Mouse (Mus musculus): ENCODE results near the gene Bptf. TPM values are rescaled to one million over a fixed set of nuclear protein-coding genes. Genes with fewer than 3 reads are reported as not detected.
"Not testable (repeated sequence)": the region's sequence is repeated elsewhere in the genome, so short reads cannot be mapped to it uniquely, and the experiment has no call there.

The Bptf gene
- polyA plus RNA-seq, 1 experiment from 2014 or later: 28.2 TPM

GRCm38 (mm10) chr11:107142382-107142781, 10.5 kb upstream of the Bptf start:
- Histone ChIP-seq H3K36me3 (ENCODE audit: control insufficient read depth, insufficient read depth, low read length) (no peaks in the 10 kb centered on the region), H3K9ac (ENCODE audit: low read length) (no peak overlapping the region), H3K9me3 (ENCODE audit: control insufficient read depth, low read length) (no peaks in the 10 kb centered on the region), H3K4me2 (ENCODE audit: low read depth, low read length) (no peak overlapping the region), H3K4me3 (ENCODE audit: low read length) (no peak overlapping the region), H3K27ac (ENCODE audit: low read length) (no peak overlapping the region), H3K4me1 (replicated peaks; ENCODE audit: control insufficient read depth, insufficient read depth, low read length) (no peaks in the 10 kb centered on the region), H3K27me3 (ENCODE audit: control insufficient read depth, insufficient read depth, low read depth, low read length) (no peaks in the 10 kb centered on the region)
- ATAC-seq (ENCODE audit: low read depth): no peak
- WGBS: 55% methylated on average over 2 of the region's 2 CpGs

- no peaks in the 10 kb centered on the region for H3K9me3 ChIP-seq (ENCODE audit: control insufficient read depth, low read length)
- H3K4me2 ChIP-seq (ENCODE audit: low read depth, low read length): no peak overlapping the region
- no peak for ATAC-seq (ENCODE audit: low read depth)
- no peak overlapping the region for H3K4me3 ChIP-seq (ENCODE audit: low read length)
- WGBS: 28% methylated on average over 6 of the region's 6 CpGs
- no peak overlapping the region for H3K9ac ChIP-seq (ENCODE audit: low read length)
- no peaks in the 10 kb centered on the region for H3K27me3 ChIP-seq (ENCODE audit: control insufficient read depth, insufficient read depth, low read depth, low read length)
- H3K36me3 ChIP-seq (ENCODE audit: control insufficient read depth, insufficient read depth, low read length): no peaks in the 10 kb centered on the region
- H3K27ac ChIP-seq (ENCODE audit: low read length): no peak overlapping the region
- no peaks in the 10 kb centered on the region for H3K4me1 ChIP-seq (replicated peaks; ENCODE audit: control insufficient read depth, insufficient read depth, low read length)
Observed at GRCm38 (mm10) chr11:107140756-107141155, 8.8 kb upstream of the Bptf start.

GRCm38 (mm10) chr11:107138633-107139032, 6.7 kb upstream of the Bptf start:
- H3K27ac ChIP-seq (ENCODE audit: low read length): no peak overlapping the region
- H3K9me3 ChIP-seq (ENCODE audit: control insufficient read depth, low read length): no peaks in the 10 kb centered on the region
- H3K9ac ChIP-seq (ENCODE audit: low read length): no peak overlapping the region
- ATAC-seq (ENCODE audit: low read depth): no peak
- no peaks in the 10 kb centered on the region for H3K4me1 ChIP-seq (replicated peaks; ENCODE audit: control insufficient read depth, insufficient read depth, low read length)
- H3K4me3 ChIP-seq (ENCODE audit: low read length): no peak overlapping the region
- WGBS: 69% methylated on average over 3 of the region's 3 CpGs
- H3K27me3 ChIP-seq (ENCODE audit: control insufficient read depth, insufficient read depth, low read depth, low read length): no peaks in the 10 kb centered on the region
- no peaks in the 10 kb centered on the region for H3K36me3 ChIP-seq (ENCODE audit: control insufficient read depth, insufficient read depth, low read length)
- H3K4me2 ChIP-seq (ENCODE audit: low read depth, low read length): no peak overlapping the region

- H3K4me1 ChIP-seq (replicated peaks; ENCODE audit: control insufficient read depth, insufficient read depth, low read length): peaks cover 6% of the 10 kb centered on the region; the same call in 1 of the 2 replicates
- no peak for ATAC-seq (ENCODE audit: low read depth)
- H3K9me3 ChIP-seq (ENCODE audit: control insufficient read depth, low read length): no peaks in the 10 kb centered on the region
- WGBS: 89% methylated on average over 6 of the region's 6 CpGs
- no peak overlapping the region for H3K9ac ChIP-seq (ENCODE audit: low read length)
- H3K36me3 ChIP-seq (ENCODE audit: control insufficient read depth, insufficient read depth, low read length): no peaks in the 10 kb centered on the region
- no peaks in the 10 kb centered on the region for H3K27me3 ChIP-seq (ENCODE audit: control insufficient read depth, insufficient read depth, low read depth, low read length)
- no peak overlapping the region for H3K27ac ChIP-seq (ENCODE audit: low read length)
- H3K4me3 ChIP-seq (ENCODE audit: low read length): no peak overlapping the region
- H3K4me2 ChIP-seq (ENCODE audit: low read depth, low read length): no peak overlapping the region
Observed at GRCm38 (mm10) chr11:107137593-107137992, 5.7 kb upstream of the Bptf start.

GRCm38 (mm10) chr11:107136458-107136857, 4.5 kb upstream of the Bptf start:
- H3K4me2 ChIP-seq (ENCODE audit: low read depth, low read length); H3K36me3 ChIP-seq (ENCODE audit: control insufficient read depth, insufficient read depth, low read length); H3K27ac ChIP-seq (ENCODE audit: low read length); H3K4me3 ChIP-seq (ENCODE audit: low read length); H3K27me3 ChIP-seq (ENCODE audit: control insufficient read depth, insufficient read depth, low read depth, low read length); H3K4me1 ChIP-seq (replicated peaks; ENCODE audit: control insufficient read depth, insufficient read depth, low read length); ATAC-seq (ENCODE audit: low read depth); H3K9me3 ChIP-seq (ENCODE audit: control insufficient read depth, low read length); H3K9ac ChIP-seq (ENCODE audit: low read length): not testable (repeated sequence)
- 96% methylated on average over 10 of the region's 10 CpGs for WGBS

- Histone ChIP-seq H3K36me3 (ENCODE audit: control insufficient read depth, insufficient read depth, low read length) (no peaks in the 10 kb centered on the region), H3K9me3 (ENCODE audit: control insufficient read depth, low read length) (no peaks in the 10 kb centered on the region), H3K27me3 (ENCODE audit: control insufficient read depth, insufficient read depth, low read depth, low read length) (no peaks in the 10 kb centered on the region), H3K4me2 (ENCODE audit: low read depth, low read length) (no peak overlapping the region), H3K4me1 (replicated peaks; ENCODE audit: control insufficient read depth, insufficient read depth, low read length) (peaks cover 7% of the 10 kb centered on the region; the same call in 1 of the 2 replicates), H3K4me3 (ENCODE audit: low read length) (no peak overlapping the region), H3K27ac (ENCODE audit: low read length) (no peak overlapping the region), H3K9ac (ENCODE audit: low read length) (no peak overlapping the region)
- 37% methylated on average over 3 of the region's 3 CpGs for WGBS
- ATAC-seq (ENCODE audit: low read depth): no peak
Observed at GRCm38 (mm10) chr11:107135741-107136140, 3.8 kb upstream of the Bptf start.

GRCm38 (mm10) chr11:107132426-107132825, 499 bp upstream of the Bptf start:
- H3K36me3 ChIP-seq (ENCODE audit: control insufficient read depth, insufficient read depth, low read length): no peaks in the 10 kb centered on the region
- peak overlapping the region; percentile 96 for H3K4me2 ChIP-seq (ENCODE audit: low read depth, low read length)
- peak overlapping the region; percentile 96 for H3K9ac ChIP-seq (ENCODE audit: low read length)
- under 1% methylated on average over 16 of the region's 16 CpGs for WGBS
- no peaks in the 10 kb centered on the region for H3K27me3 ChIP-seq (ENCODE audit: control insufficient read depth, insufficient read depth, low read depth, low read length)
- peak; percentile 61 for ATAC-seq (ENCODE audit: low read depth)
- H3K4me1 ChIP-seq (replicated peaks; ENCODE audit: control insufficient read depth, insufficient read depth, low read length): peaks cover 11% of the 10 kb centered on the region
- peak overlapping the region; percentile 67 for H3K4me3 ChIP-seq (ENCODE audit: low read length)
- no peaks in the 10 kb centered on the region for H3K9me3 ChIP-seq (ENCODE audit: control insufficient read depth, low read length)
- peak overlapping the region; percentile 97 for H3K27ac ChIP-seq (ENCODE audit: low read length)

GRCm38 (mm10) chr11:107130879-107131748, 813 bp downstream of the Bptf start:
- Histone ChIP-seq H3K9ac (ENCODE audit: low read length) (peak overlapping the region; percentile 96), H3K4me3 (ENCODE audit: low read length) (peak overlapping the region; percentile 67), H3K4me2 (ENCODE audit: low read depth, low read length) (peak overlapping the region; percentile 66), H3K36me3 (ENCODE audit: control insufficient read depth, insufficient read depth, low read length) (no peaks in the 10 kb centered on the region), H3K4me1 (replicated peaks; ENCODE audit: control insufficient read depth, insufficient read depth, low read length) (peaks cover 11% of the 10 kb centered on the region), H3K9me3 (ENCODE audit: control insufficient read depth, low read length) (no peaks in the 10 kb centered on the region), H3K27ac (ENCODE audit: low read length) (peak overlapping the region; percentile 97), H3K27me3 (ENCODE audit: control insufficient read depth, insufficient read depth, low read depth, low read length) (no peaks in the 10 kb centered on the region)
- WGBS: under 1% methylated on average over 47 of the region's 65 CpGs
- peak; percentile 79 for ATAC-seq (ENCODE audit: low read depth)

- Histone ChIP-seq H3K27me3 (ENCODE audit: control insufficient read depth, insufficient read depth, low read depth, low read length) (no peaks in the 10 kb centered on the region), H3K4me2 (ENCODE audit: low read depth, low read length) (peak overlapping the region; percentile 66), H3K9ac (ENCODE audit: low read length) (peak overlapping the region; percentile 96), H3K4me1 (replicated peaks; ENCODE audit: control insufficient read depth, insufficient read depth, low read length) (peaks cover 11% of the 10 kb centered on the region), H3K27ac (ENCODE audit: low read length) (peak overlapping the region; percentile 97), H3K9me3 (ENCODE audit: control insufficient read depth, low read length) (no peaks in the 10 kb centered on the region), H3K36me3 (ENCODE audit: control insufficient read depth, insufficient read depth, low read length) (no peaks in the 10 kb centered on the region), H3K4me3 (ENCODE audit: low read length) (peak overlapping the region; percentile 67)
- 1% methylated on average over 18 of the region's 18 CpGs for WGBS
- ATAC-seq (ENCODE audit: low read depth): no peak
Observed at GRCm38 (mm10) chr11:107130221-107130788, 1.6 kb downstream of the Bptf start.

All from lung, embryonic 16.5 days (tissue).